Mouse (Mus musculus): Measurements from ENCODE around the gene Prss54. TPM values are rescaled to one million over a fixed set of nuclear protein-coding genes. Genes with fewer than 3 reads are reported as not detected.

Gene Prss54
- polyA plus RNA-seq, 1 experiment from 2014 or later, result not detected

GRCm38 (mm10) chr8:95546986-95547385 is 29.2 kb downstream of the Prss54 start:
- 86% methylated on average over 4 of the region's 4 CpGs for WGBS
- H3K4me1 ChIP-seq, result peaks cover 32% of the 10 kb centered on the region
- H3K9me3 ChIP-seq (replicated peaks), result no peaks in the 10 kb centered on the region
- no peak for DNase-seq (ENCODE audit: low spot score)
- no peaks in the 10 kb centered on the region for H3K36me3 ChIP-seq
- H3K27me3 ChIP-seq (ENCODE audit: low read depth, poor library complexity, severe bottlenecking), result no peaks in the 10 kb centered on the region
- no peak overlapping the region for H3K27ac ChIP-seq (replicated peaks)
- H3K4me3 ChIP-seq, result no peak overlapping the region

GRCm38 (mm10) chr8:95545815-95546214 is 30.3 kb downstream of the Prss54 start:
- no peak overlapping the region for H3K4me3 ChIP-seq
- H3K27ac ChIP-seq (replicated peaks), result no peak overlapping the region
- DNase-seq (ENCODE audit: low spot score), result no peak
- no peaks in the 10 kb centered on the region for H3K9me3 ChIP-seq (replicated peaks)
- WGBS, result 81% methylated on average over 17 of the region's 17 CpGs
- H3K27me3 ChIP-seq (ENCODE audit: low read depth, poor library complexity, severe bottlenecking), result no peaks in the 10 kb centered on the region
- peaks cover 23% of the 10 kb centered on the region for H3K4me1 ChIP-seq
- no peaks in the 10 kb centered on the region for H3K36me3 ChIP-seq

GRCm38 (mm10) chr8:95543065-95543464 is 33.1 kb downstream of the Prss54 start:
- H3K36me3 ChIP-seq, result no peaks in the 10 kb centered on the region
- no peaks in the 10 kb centered on the region for H3K27me3 ChIP-seq (ENCODE audit: low read depth, poor library complexity, severe bottlenecking)
- no peaks in the 10 kb centered on the region for H3K9me3 ChIP-seq (replicated peaks)
- no peak for DNase-seq (ENCODE audit: low spot score)
- H3K27ac ChIP-seq (replicated peaks), result no peak overlapping the region
- WGBS, result 83% methylated on average over 3 of the region's 3 CpGs
- H3K4me1 ChIP-seq, result 0 out of 2 replicates have a peak, but pooled peaks cover 5% of the 10 kb centered on the region
- no peak overlapping the region for H3K4me3 ChIP-seq

- no peak overlapping the region for H3K4me3 ChIP-seq
- 91% methylated on average over 6 of the region's 6 CpGs for WGBS
- H3K4me1 ChIP-seq, result no peaks in the 10 kb centered on the region
- H3K9me3 ChIP-seq (replicated peaks), result no peaks in the 10 kb centered on the region
- H3K36me3 ChIP-seq, result no peaks in the 10 kb centered on the region
- no peak for DNase-seq (ENCODE audit: low spot score)
- H3K27ac ChIP-seq (replicated peaks), result no peak overlapping the region
- no peaks in the 10 kb centered on the region for H3K27me3 ChIP-seq (ENCODE audit: low read depth, poor library complexity, severe bottlenecking)
These were observed 33.9 kb downstream of the Prss54 start for GRCm38 (mm10) chr8:95542191-95542590.

GRCm38 (mm10) chr8:95539487-95539886 is 36.7 kb downstream of the Prss54 start:
- Histone ChIP-seq H3K4me3 (no peak overlapping the region), H3K27me3 (ENCODE audit: low read depth, poor library complexity, severe bottlenecking) (no peaks in the 10 kb centered on the region), H3K27ac (replicated peaks) (no peak overlapping the region), H3K4me1 (no peaks in the 10 kb centered on the region; the same call in 1 of the 2 replicates), H3K36me3 (no peaks in the 10 kb centered on the region), H3K9me3 (replicated peaks) (no peaks in the 10 kb centered on the region)
- 83% methylated on average over 5 of the region's 5 CpGs for WGBS
- no peak for DNase-seq (ENCODE audit: low spot score)

GRCm38 (mm10) chr8:95533584-95534387 is 42.4 kb downstream of the Prss54 start, which contains the start of gene Ccdc113:
Ccdc113 (plus strand) TSS chr8:95534085.
- peaks cover 10% of the 10 kb centered on the region for H3K4me1 ChIP-seq
- H3K27ac ChIP-seq (replicated peaks), result peak within 1 kb of the TSS; percentile 43; the same call in 1 of the 2 replicates
- no peaks in the 10 kb centered on the region for H3K36me3 ChIP-seq
- H3K27me3 ChIP-seq (ENCODE audit: low read depth, poor library complexity, severe bottlenecking), result no peaks in the 10 kb centered on the region
- 7% methylated on average over 33 of the region's 33 CpGs for WGBS
- no peaks in the 10 kb centered on the region for H3K9me3 ChIP-seq (replicated peaks)
- DNase-seq (ENCODE audit: low spot score), result peak; percentile 76
- H3K4me3 ChIP-seq, result peak within 1 kb of the TSS; percentile 59

- peaks cover 15% of the 10 kb centered on the region for H3K4me1 ChIP-seq
- H3K9me3 ChIP-seq (replicated peaks), result no peaks in the 10 kb centered on the region
- DNase-seq (ENCODE audit: low spot score), result no peak
- no peak overlapping the region for H3K27ac ChIP-seq (replicated peaks)
- H3K36me3 ChIP-seq, result no peaks in the 10 kb centered on the region
- H3K27me3 ChIP-seq (ENCODE audit: low read depth, poor library complexity, severe bottlenecking), result no peaks in the 10 kb centered on the region
- H3K4me3 ChIP-seq, result no peak overlapping the region
- 72% methylated on average over 4 of the region's 4 CpGs for WGBS
These were observed 43.9 kb downstream of the Prss54 start for GRCm38 (mm10) chr8:95532206-95532605.

GRCm38 (mm10) chr8:95528750-95529310 is 47.3 kb downstream of the Prss54 start:
- Histone ChIP-seq H3K27me3 (ENCODE audit: low read depth, poor library complexity, severe bottlenecking) (no peaks in the 10 kb centered on the region), H3K4me1 (peaks cover 8% of the 10 kb centered on the region; the same call in 1 of the 2 replicates), H3K4me3 (no peak overlapping the region), H3K36me3 (no peaks in the 10 kb centered on the region), H3K27ac (replicated peaks) (no peak overlapping the region), H3K9me3 (replicated peaks) (no peaks in the 10 kb centered on the region)
- WGBS, result 70% methylated on average over 9 of the region's 9 CpGs
- no peak for DNase-seq (ENCODE audit: low spot score)

- H3K27ac ChIP-seq (replicated peaks), result no peak overlapping the region
- H3K4me3 ChIP-seq, result no peak overlapping the region
- WGBS, result 79% methylated on average over 10 of the region's 10 CpGs
- DNase-seq (ENCODE audit: low spot score), result no peak
- no peaks in the 10 kb centered on the region for H3K36me3 ChIP-seq
- H3K27me3 ChIP-seq (ENCODE audit: low read depth, poor library complexity, severe bottlenecking), result no peaks in the 10 kb centered on the region
- no peaks in the 10 kb centered on the region for H3K9me3 ChIP-seq (replicated peaks)
- H3K4me1 ChIP-seq, result peaks cover 5% of the 10 kb centered on the region; the same call in 1 of the 2 replicates
These were observed 47.9 kb downstream of the Prss54 start for GRCm38 (mm10) chr8:95528194-95528593.

- Histone ChIP-seq H3K27ac (replicated peaks) (no peak overlapping the region), H3K9me3 (replicated peaks) (no peaks in the 10 kb centered on the region), H3K4me3 (no peak overlapping the region), H3K4me1 (peaks cover 5% of the 10 kb centered on the region; the same call in 1 of the 2 replicates), H3K36me3 (no peaks in the 10 kb centered on the region), H3K27me3 (ENCODE audit: low read depth, poor library complexity, severe bottlenecking) (no peaks in the 10 kb centered on the region)
- DNase-seq (ENCODE audit: low spot score), result no peak
- WGBS, result 93% methylated on average over 4 of the region's 4 CpGs
These were observed 52.1 kb downstream of the Prss54 start for GRCm38 (mm10) chr8:95523991-95524390.

- H3K9me3 ChIP-seq (replicated peaks), result 0 out of 2 replicates have a peak, but pooled peaks cover 3% of the 10 kb centered on the region
- WGBS, result 88% methylated on average over 6 of the region's 6 CpGs
These were observed 59.2 kb downstream of the Prss54 start for GRCm38 (mm10) chr8:95516928-95517327.

GRCm38 (mm10) chr8:95513219-95513618 is 62.9 kb downstream of the Prss54 start:
- H3K9me3 ChIP-seq (replicated peaks), result 0 out of 2 replicates have a peak, but pooled peaks cover 3% of the 10 kb centered on the region

More at GRCm38 (mm10) chr8:95516928-95517327, 59.2 kb downstream of the Prss54 start:
- no peak for DNase-seq (ENCODE audit: low spot score)
- no peaks in the 10 kb centered on the region for H3K4me1 ChIP-seq
- H3K27me3 ChIP-seq (ENCODE audit: low read depth, poor library complexity, severe bottlenecking), result no peaks in the 10 kb centered on the region
- H3K4me3 ChIP-seq, result no peak overlapping the region
- no peaks in the 10 kb centered on the region for H3K36me3 ChIP-seq
- H3K27ac ChIP-seq (replicated peaks), result no peak overlapping the region

GRCm38 (mm10) chr8:95512257-95512656 is 63.9 kb downstream of the Prss54 start:
- no peak for DNase-seq (ENCODE audit: low spot score)
- H3K9me3 ChIP-seq (replicated peaks), result 0 out of 2 replicates have a peak, but pooled peaks cover 2% of the 10 kb centered on the region
- no peaks in the 10 kb centered on the region for H3K27me3 ChIP-seq (ENCODE audit: low read depth, poor library complexity, severe bottlenecking)
- H3K4me1 ChIP-seq, result no peaks in the 10 kb centered on the region
- H3K36me3 ChIP-seq, result no peaks in the 10 kb centered on the region
- H3K27ac ChIP-seq (replicated peaks), result no peak overlapping the region
- H3K4me3 ChIP-seq, result no peak overlapping the region
- WGBS, result 63% methylated on average over 4 of the region's 4 CpGs

More at GRCm38 (mm10) chr8:95513219-95513618, 62.9 kb downstream of the Prss54 start:
- DNase-seq (ENCODE audit: low spot score), result no peak
- 81% methylated on average over 4 of the region's 4 CpGs for WGBS
- Histone ChIP-seq H3K36me3 (no peaks in the 10 kb centered on the region), H3K4me3 (no peak overlapping the region), H3K27ac (replicated peaks) (no peak overlapping the region), H3K4me1 (no peaks in the 10 kb centered on the region), H3K27me3 (ENCODE audit: low read depth, poor library complexity, severe bottlenecking) (no peaks in the 10 kb centered on the region)

Data from midbrain, embryonic 10.5 days (tissue).